Mouse (Mus musculus): ENCODE measurements around the gene Timm44. TPM values are rescaled to one million over a fixed set of nuclear protein-coding genes. Genes with fewer than 3 reads are reported as not detected.
"Not testable (repeated sequence)": the region's sequence is repeated elsewhere in the genome, so short reads cannot be mapped to it uniquely, and the experiment has no call there.

Timm44 gene
- total RNA-seq, 2 experiments from 2014 or later = 107 to 112 TPM

DNA sequence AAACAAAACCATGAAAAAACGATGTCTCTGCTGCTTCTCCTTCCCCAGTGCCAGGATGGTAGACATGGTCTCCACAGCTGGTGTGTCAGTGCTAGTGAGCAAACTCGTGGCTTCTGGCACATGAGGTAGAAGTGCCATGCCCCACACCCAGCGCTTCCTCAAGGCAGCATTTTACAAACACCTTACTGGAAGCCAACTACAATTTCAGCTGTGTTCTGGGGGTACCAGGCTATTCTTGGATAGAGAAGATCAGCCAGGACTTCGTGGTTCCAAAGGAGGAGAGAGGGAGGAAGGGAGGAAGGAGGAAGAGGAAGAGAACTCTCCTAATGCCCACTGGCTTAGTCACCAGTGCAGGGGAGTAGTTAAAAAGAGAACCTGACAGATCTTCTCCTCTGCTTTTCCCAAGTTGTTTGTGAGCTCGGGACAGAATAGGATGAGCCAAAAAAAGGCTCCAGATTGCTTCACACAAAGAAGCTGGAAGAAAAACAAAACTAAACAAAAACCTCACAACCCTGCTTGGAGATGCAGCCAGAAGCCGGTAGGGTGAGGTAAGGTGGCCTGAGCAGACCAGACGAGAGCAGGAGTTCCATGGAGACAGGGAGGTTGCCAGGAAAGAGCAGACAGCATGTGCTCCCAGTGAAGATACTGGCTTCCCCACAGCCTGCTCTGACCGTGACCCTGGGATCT is 12.5 kb downstream of the Timm44 start:
- DNase-seq = no peak

DNA sequence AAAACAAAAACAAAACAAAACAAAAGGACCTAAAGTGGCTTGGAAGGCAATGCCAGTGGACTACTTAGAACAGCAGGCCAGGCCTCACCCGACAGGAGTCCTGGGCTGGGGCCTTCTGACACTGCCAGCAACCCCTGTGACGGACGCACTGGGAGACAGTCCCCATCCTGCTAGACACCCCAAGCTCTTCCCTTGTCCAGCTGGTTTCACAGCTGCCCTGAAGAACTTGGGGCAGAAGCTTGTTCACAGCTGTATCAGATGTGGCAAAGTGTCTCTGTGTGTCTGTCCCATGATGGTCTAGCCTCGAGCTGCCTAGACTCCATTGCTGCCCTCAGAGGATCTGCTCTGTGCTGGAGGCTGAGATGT is 15.9 kb downstream of the Timm44 start:
- no peak for DNase-seq

DNA sequence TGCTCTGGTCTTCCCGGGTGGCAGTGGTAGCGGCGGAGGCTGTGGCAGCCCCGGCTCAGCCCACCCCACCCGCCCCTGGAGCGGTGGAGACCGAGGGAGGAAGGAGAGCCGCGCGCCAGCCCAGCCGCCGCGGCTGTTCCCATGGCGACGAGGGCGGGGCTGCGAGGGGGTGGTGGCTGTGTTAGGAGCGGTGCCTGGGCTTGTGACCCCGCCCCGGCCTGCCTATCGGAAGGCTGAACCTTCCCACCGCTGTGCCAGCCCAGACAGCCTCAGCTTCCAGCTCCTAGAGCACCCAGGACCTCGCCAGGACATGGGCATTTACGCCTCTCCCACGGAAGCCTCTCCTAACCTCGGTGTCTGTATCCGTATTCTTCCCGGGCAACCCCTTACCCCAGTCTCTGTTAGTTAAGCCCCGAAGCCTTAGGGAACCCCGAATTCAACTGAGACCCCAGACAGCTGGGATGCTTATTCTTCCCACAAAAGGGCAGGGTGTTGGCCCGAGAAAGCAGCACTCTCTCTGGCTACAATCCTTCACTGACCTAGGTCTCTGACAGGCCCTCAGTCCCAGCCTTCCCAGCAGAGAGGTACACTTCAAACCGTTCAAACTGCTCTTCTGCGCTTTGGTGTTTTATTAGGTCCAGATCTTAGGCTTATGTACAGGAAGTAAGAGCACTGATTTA is 16.4 kb downstream of the Timm44 start, which contains the start of gene Ctxn1:
TSS of gene Ctxn1 (minus strand) at position 150 of the 680 bp plus-strand sequence.
- DNase-seq = peak; percentile 97

DNA sequence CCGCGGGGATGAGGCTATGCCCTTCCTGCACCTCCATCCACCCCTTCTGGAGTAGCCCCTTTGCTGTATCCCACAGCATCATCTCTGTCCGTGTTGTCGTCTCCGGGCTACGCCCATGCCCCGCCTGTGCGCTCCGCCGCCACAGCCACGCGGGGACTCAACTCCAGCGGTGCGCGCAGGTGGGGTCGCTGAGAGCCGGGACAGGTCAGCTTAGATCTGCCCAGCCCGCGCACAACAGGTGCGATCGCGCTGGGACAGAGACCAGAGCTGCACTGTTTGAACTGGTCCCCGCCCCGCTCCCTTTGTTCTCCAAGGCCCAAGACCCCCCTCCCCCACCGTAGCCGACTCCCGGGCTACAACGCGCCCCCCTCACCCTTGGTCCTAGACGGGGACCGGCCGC is 17.0 kb downstream of the Timm44 start:
- DNase-seq = no peak

DNA sequence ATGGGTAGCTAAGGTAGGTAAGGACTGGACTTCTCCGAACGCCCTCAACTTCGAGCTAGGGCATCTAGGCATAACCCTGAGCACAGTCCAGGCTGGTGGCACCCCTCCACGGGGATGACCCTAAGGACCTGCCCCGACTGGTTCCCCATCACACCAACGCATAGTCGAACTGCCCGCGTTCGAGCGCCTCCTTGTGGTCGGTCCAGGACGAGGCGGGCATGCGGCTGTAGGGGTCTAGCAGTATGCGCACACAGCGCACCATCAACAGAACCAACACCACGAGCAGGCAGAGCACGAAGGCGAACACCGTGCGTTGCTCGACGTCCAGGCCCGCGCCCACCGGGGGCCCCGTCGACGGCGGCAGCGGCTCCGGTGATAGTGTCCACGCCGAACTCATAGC is 17.5 kb downstream of the Timm44 start:
- peak; percentile 87 for DNase-seq

DNA sequence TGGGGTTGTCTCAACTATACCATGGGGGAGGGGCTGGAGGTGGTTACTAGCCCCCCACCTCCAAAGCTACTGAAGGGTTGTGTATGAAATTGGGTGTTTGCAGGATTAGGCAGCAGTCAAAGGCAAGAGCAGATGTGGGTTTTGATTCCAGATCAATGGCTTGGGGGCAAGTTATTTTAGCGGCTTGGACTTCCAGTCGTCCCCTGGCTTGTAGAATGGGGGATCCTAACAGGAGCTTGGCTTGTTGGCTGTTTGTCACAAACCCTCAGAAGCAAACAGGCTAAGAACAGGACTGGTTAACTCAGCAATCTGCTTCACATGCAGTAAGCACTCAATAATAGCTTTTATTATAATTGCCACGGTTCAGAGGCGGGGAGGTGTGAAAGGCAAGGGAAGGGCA is 18.4 kb downstream of the Timm44 start:
- DNase-seq = no peak

DNA sequence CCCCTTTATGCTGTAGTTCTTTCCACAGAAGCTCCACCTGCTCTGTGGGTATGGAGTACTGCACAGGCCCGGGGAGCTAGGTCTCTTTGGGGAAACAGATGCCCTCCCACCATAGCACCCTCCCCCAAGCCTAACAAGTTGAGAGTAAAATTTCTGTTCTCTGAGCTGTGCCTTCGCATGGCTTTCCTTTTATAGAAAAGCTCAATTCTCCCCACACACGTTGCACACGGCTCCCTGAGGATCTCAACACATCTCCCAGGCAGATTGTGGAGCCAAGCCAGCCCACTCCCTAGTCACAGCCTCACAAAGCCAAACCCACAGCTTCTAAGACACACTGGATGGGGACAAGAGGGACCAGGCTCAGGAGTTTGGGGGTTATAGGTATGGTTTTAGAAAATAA is 18.8 kb downstream of the Timm44 start:
- no peak for DNase-seq

DNA sequence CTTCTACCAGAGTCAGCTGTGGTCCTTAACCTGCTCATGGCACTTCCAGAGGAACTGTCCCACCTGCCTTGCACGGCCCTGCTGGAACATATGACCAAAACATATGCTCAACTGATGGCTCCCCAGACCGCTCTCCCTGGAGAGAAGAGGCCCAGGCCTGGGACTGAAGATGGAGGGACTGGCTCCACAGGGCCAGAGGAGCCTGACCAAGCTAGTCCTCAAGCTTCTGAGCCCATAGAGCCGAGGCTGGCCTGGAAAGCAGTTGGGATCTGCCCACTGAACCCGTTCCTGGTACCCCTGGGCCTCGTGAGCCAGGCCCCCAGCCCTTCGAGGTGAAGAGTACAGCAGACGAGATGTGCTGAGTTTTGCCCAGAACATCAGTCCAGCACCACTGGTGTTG is 20.2 kb downstream of the Timm44 start:
- DNase-seq = not testable (repeated sequence)

DNA sequence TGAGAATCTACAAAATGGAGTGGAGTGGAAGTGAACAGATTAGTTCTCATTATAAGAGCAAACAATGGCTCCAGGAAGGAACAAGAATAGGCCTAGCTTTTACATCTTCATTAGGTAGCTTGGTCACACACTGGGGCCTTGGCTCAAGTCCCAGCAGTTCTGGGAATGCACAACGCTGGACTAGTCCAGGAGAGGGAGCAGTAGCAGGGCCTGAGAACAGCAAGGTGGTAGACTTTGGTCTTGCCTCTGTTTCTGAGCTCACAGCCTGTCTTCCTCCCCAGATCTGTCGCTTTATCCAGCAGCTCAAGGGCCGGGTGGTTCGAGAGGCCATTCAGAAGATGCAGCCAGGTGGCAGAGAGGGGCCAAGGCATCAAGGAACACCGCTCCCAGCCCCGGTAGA is 21.7 kb downstream of the Timm44 start:
- peak; percentile 77 for DNase-seq

DNA sequence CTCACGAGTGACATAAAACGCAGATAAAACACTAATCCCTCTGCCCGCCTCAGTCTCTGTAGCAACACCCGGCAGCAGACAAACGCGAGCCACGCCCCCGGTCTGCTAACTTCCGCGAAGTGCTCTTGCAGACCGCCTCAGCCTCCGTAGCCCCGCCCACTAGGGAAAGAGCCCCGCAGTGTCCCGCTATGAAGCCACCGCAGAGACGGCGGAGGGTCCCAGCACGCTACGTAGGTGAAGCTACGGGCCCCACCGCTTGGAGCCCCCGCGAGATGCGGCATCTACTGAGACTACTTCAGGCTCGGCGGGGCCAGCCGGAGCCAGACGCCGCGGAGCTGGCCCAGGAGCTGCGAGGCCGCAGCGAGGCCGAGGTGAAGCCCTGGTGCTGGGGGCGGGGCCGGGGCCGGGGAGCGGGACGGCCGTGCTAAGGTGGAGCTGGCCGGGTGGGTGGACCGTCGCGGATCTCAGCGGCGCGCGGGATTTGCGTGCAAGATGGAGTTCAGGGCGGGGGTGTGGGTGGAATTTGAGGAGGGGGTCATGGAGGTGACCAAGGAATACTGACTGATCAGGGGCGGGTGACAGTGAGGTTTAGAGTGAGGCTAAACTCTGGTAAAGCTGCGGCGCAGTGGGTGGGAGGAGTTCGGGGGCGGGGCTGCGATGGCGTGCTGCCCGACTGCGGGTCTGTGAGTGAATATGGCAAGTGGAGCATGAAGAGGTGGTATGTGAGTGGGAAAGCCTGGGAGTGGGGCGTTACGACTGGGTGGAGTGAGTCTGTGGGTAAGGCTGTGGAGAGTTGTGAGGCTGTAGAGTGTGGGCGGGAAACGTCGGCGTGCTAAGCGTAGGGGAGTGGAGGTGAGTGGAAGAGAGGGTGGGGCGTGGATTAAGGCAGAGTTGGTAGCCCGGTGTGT is 22.5 kb downstream of the Timm44 start, which contains the start of gene Snapc2:
TSS of gene Snapc2 (plus strand) at position 147 of the 908 bp plus-strand sequence.
- peak; percentile 96 for DNase-seq

DNA sequence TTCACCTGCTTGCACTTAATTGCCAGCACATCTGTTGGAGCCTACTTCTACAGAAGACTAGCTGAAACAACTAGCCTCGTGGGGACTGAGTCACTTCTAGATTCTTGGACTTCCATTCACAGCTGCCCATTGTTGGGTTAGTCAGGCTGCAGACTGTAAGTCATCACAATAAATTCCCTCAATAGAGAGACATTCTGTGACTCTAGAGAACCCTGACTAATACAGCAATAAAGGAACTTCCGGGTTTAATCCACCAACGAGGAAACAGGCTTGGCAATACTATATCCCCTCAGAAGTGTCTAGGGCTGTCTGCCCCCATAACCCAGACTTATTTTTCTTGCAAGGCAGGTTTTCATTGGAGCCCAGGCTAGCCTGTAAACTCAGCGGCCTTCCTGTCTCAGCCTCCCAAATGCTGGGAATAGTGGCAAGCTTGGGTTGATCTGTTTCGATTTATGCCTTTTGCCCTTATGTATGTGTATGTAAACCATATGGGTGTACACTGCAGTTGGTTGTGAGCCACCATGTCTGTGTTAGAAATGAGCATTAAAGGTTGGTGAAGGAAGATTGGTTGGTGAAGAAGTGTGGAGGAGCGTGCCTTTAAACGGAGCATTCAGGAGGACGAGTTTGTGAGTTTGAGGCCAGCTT is 23.5 kb downstream of the Timm44 start:
- no peak for DNase-seq

DNA sequence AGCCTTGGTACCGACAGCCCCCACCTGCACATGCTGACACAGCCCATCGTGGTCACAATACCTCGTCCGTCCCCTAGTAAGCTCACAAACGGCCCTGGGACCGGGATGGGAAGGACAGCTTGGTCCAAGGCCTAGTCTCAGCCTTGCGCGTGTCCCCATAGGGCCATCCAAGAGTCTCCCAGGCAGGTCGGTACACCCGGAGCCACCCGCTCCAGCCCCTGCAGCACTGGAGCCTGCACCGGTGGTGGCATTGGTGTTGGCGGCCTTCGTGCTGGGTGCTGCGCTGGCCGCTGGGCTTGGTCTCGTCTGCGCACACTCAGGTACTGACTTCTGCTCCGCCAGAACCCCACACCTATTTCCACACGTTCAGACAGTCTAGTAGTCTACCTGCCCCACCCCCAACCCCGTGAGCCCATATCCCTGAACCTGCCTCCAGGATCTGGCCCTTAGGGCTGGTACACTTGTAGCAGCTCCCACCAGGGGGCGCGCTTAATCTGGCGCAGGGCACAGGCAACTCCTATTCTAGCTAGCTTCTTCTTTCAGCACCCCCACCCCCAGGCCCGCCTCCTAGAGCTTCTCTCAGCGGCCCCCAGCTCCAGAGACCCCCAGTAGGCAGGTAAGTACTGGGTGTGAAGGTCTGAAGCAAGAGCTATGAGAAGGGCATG is 25.3 kb downstream of the Timm44 start:
- DNase-seq = peak; percentile 90

DNA sequence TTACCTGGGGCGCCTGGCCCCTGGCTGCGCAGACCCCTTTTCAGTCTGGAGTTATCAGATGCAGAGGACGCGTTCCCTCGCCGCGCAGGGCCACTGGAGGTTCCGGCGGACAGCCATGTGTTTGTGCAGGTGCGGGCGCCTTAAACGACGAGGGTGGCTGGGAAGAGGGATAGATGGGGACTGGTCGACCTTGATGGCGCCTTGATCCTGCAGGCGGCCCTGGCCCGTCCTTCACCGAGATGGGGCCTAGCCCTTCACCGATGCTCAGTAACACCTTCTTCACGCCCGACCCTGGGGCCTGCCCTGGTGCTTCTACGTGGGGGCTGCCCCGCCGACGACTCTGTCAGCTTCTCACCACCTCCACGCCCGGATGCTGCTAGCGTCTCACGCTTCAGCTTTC is 26.5 kb downstream of the Timm44 start:
- DNase-seq = peak; percentile 69

DNA sequence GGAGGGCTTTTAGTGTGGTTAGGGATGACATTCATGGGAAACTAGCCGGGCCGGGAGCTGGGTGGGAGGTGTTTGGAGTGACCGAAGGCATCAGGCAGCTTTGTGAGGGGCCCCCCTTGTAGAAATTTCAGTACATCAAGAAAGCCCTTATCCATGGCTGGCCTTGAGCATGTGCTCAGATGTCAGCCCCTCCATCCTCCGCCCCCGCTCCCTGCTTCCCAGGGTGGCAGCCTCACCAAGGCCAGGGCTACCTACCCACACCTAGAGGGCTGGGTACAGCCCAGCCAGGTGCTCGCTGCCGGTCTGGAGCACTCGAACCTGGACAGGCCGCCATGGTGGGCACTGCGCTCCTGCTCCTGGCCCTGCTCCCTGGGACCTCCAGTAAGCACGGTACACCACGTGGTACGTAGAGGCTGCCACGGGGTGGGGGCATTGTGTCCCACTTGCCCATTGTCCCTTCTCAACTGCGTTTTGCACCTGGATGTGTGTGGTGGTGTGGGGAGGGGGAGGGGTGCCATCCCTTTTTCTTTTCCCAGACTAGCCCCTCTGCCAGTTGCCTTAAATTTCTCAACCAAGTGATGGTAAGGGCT is 27.7 kb downstream of the Timm44 start, which contains the start of gene Tgfbr3l:
TSS of gene Tgfbr3l (plus strand) at position 264 of the 590 bp plus-strand sequence.
- DNase-seq = no peak

DNA sequence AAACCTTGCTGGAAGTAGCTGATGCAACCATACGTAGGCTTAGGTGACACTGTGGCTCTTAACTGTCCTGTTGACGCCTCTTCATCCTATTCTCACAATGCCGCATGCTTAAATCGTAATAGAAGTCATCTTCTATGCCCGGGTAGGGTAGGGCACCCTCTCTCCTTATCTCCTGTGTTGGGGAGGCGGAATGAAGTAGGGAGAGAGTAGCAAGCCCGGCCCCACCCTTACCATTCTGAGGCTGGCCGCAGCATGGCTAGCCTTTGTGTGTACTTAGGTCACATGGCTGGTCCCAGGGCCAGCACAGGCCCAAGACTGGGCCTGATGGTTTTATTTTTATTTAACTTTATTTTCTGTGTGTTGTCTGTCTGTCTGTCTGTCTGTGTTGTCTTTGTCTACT is 28.5 kb downstream of the Timm44 start:
- no peak for DNase-seq

DNA sequence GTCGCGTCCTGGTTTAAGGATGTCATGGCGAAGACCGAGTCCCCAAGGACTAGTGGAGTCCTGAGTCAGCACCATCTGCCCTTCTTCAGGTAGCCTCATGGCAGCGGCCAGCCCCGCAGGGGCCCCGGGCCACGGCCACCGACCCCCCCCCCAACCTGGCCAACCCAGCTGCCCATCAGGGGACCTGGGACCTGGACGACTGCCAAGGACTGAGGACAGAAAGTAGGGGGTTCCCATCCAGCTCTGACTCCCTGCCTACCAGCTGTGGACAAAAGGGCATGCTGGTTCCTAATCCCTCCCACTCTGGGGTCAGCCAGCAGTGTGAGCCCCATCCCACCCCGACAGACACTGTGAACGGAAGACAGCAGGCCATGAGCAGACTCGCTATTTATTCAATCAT is 30.0 kb downstream of the Timm44 start:
- no peak for DNase-seq

DNA sequence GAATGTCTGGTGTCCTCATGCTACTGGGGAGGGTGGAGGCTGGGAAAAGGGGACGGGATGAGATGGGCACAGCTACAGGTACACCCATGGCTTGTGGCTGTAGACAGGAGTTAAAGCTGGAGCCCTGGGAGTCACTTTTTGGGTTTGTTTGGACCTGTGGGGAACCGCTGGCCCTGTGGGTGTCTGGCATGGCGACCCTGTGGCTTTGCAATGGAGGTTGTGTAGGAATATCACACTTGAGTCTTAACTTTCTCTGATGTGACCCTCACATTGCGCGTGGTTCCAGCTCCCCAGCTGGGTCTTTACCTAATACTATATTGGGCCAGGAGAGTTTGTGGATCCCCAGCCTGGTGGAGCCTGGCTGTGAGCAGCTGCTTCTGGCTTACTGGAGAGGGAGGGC is 30.7 kb downstream of the Timm44 start:
- DNase-seq = no peak

DNA sequence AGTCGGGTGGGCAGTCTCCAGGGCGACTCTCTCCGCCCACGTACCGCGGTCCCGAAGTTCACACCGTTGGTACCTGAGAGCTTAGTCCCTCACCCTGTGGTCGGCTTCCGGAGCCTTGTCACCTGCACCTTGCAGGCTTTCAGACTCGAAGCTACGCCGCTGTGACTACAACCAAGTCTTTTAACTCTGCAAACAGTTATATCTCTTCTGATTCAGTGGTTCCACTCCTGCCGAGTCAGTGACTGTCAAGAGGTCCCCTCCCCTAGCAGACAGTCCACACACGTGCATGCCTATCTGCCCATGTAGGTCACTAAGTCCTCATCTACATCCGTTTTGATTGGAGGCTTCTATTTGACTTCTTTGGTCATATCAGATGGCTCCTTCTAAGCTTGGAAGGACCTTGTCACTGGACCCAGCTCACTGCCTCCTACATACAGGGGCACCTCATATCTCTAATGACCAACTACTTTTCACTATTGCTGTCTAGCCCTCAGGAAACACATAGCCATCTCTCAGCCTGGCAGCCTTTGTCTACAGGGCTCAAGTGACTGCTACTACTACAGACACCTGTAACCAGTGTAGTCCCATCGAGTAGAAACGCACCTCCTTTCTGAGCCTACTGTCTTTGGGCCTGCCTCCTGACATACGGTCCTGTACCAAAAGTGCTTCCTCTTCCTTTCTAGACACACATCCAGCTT is 36.4 kb downstream of the Timm44 start:
- DNase-seq = no peak

DNA sequence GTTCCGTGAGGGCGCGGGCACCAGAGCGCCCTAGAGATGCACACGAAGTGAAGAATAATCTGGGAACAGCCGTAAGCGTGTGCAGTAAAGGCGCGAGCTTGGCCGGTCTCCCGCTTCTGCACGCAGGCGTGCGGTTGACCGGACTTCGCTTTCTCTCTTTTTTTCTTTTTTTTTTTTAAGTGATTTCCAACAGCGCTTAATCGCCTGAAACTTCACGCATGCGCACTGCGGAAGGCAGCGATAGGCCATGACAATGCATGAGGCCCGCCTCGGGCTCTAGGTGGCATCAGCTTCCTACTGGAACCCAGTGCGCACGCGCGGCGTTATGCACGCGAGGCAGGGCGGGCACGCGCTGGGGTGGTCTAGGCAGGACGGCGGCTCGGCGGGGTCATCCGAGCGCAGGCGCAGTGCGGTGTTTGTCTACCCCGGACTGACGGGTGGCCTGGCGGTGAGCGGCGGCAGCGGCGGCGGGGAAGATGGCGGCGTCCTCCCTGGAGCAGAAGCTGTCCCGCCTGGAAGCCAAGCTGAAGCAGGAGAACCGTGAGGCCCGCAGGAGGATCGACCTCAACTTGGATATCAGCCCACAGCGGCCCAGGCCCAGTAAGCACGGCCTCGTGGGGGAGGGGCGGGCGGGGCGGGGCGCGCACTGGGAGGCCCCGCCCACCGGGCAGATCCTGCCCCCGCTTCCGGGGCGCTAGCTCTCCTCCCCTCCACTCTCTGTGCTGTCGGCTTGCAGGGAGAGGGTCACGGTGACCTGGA is 37.1 kb downstream of the Timm44 start, which contains the start of the genes Map2k7 and Gm49320:
TSS of gene Map2k7 (plus strand) at position 307 of the 759 bp plus-strand sequence.
TSS of gene Gm49320 (plus strand) at position 432 of the 759 bp plus-strand sequence.
- peak; percentile 100 for DNase-seq
